Mouse (Mus musculus): ENCODE measurements around the gene Got1. TPM values are rescaled to one million over a fixed set of nuclear protein-coding genes. Genes with fewer than 3 reads are reported as not detected.

The Got1 gene
- polyA plus RNA-seq, 1 experiment, result 196 TPM

DNA sequence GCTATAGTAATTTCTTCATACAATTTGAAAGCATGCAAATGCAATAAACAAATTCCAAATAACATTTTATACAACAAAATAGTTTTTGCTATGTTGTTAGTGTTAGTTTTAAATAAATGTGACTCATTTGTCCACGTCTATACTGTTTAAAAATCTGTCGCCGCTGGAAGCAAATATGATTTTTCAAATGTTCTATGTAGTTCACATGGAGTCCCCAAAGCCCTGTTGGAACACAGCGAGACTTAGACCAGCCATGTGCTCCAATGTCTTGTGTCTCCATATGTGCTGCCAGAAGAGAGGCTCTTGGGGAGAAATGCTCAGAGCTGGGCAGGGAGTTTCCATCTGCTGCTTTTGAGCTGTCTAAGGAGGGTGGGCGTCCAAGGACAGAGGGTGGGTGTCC lies 23.7 kb upstream of the Got1 start:
- H3K4me2 ChIP-seq (ENCODE audit: low read depth), result no peak overlapping the region
- no peaks in the 10 kb centered on the region for H3K79me2 ChIP-seq (ENCODE audit: control insufficient read depth, insufficient read depth)
- H3K27me3 ChIP-seq (ENCODE audit: control insufficient read depth, insufficient read depth, insufficient read length), result peaks cover 6% of the 10 kb centered on the region
- H3K4me3 ChIP-seq, result no peak overlapping the region
- no peak for TF ChIP-seq SRF (IDR thresholded peaks at IDR 0.05; ENCODE audit: control insufficient read depth, insufficient read length, low read depth)
- TF ChIP-seq MYOD1 (IDR thresholded peaks at IDR 0.05; ENCODE audit: control insufficient read depth in 1 of 3, insufficient read length in 2 of 3, low read depth in 2 of 3), result no peak
- TF ChIP-seq E2F4 (IDR thresholded peaks at IDR 0.05; ENCODE audit: insufficient read depth), result no peak
- no peak for TF ChIP-seq MAX (IDR thresholded peaks at IDR 0.05; ENCODE audit: low read depth)
- no peak for TF ChIP-seq POLR2AphosphoS2 (IDR thresholded peaks at IDR 0.05; ENCODE audit: insufficient read length, low read depth)
- TF ChIP-seq CEBPB (IDR thresholded peaks at IDR 0.05; ENCODE audit: insufficient read depth, poor library complexity, severe bottlenecking), result no peak
- no peak for TF ChIP-seq REST (IDR thresholded peaks at IDR 0.05; ENCODE audit: insufficient read depth, insufficient read length)
- TF ChIP-seq MYOG (IDR thresholded peaks at IDR 0.05; ENCODE audit: control insufficient read depth in 1 of 3, insufficient read depth in 1 of 3, insufficient read length in 2 of 3, low read depth in 2 of 3), result no peak
- TF ChIP-seq POLR2A (IDR thresholded peaks at IDR 0.05; ENCODE audit: insufficient read length, low read depth), result no peak
- TF ChIP-seq TCF3 (IDR thresholded peaks at IDR 0.05; ENCODE audit: insufficient read length, low read depth), result no peak
- TF ChIP-seq USF1 (IDR thresholded peaks at IDR 0.05; ENCODE audit: low read depth), result no peak
- TF ChIP-seq TCF12 (IDR thresholded peaks at IDR 0.05; ENCODE audit: insufficient read depth, poor library complexity, severe bottlenecking), result no peak
- no peak overlapping the region for H3ac ChIP-seq (ENCODE audit: control insufficient read depth, insufficient read length)
- no peaks in the 10 kb centered on the region for H3K36me3 ChIP-seq (ENCODE audit: control insufficient read depth, insufficient read depth)

DNA sequence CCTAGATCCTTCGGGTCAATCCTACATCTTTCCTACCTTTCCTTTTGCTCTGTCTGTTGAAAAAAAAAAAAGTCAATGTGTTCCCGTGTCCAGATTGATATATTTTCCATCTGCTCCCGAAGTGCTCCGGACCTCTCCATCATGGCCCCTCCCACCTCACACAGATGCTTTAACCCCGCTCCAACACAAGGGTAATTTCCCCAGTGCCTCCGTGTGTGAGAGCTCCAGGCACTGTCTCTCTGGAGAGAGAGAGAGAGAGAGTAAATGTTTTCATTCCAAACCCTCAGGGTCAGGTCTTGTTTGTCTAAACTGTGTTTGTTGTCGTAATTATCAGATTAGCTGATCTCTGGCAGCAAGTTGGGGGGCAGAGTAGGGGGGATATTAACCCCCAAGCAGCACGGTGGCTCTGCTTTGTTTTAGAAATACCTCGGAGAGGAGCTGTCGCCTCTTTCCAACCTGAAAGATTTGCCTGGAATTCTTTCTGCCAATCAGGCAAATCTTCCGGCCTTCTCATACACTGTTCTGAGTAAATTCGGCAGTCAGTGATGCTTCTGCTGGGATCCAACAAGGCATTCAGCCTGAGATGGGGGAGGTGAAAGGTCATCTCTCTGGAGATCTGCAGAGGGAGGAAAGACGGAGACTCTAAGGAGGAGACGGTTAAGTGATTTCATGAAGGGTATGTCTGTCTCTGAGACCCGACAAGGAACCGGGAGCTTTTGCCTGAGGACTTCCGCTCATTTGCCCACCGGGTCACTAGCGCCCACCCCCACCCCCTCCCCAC lies 22.1 kb upstream of the Got1 start:
- no peak overlapping the region for H3ac ChIP-seq (ENCODE audit: control insufficient read depth, insufficient read length)
- H3K4me3 ChIP-seq, result no peak overlapping the region
- H3K27me3 ChIP-seq (ENCODE audit: control insufficient read depth, insufficient read depth, insufficient read length), result peaks cover 11% of the 10 kb centered on the region
- no peaks in the 10 kb centered on the region for H3K36me3 ChIP-seq (ENCODE audit: control insufficient read depth, insufficient read depth)
- TF ChIP-seq REST (IDR thresholded peaks at IDR 0.05; ENCODE audit: insufficient read depth, insufficient read length), result no peak
- no peak overlapping the region for H3K4me2 ChIP-seq (ENCODE audit: low read depth)
- H3K79me2 ChIP-seq (ENCODE audit: control insufficient read depth, insufficient read depth), result no peaks in the 10 kb centered on the region

GRCm38 (mm10) chr19:43535372-43535771 lies 11.0 kb upstream of the Got1 start:
- Histone ChIP-seq H3ac (ENCODE audit: control insufficient read depth, insufficient read length) (no peak overlapping the region), H3K36me3 (ENCODE audit: control insufficient read depth, insufficient read depth) (no peaks in the 10 kb centered on the region), H3K27me3 (ENCODE audit: control insufficient read depth, insufficient read depth, insufficient read length) (no peaks in the 10 kb centered on the region), H3K4me3 (no peak overlapping the region), H3K79me2 (ENCODE audit: control insufficient read depth, insufficient read depth) (no peaks in the 10 kb centered on the region), H3K4me2 (ENCODE audit: low read depth) (no peak overlapping the region)
- no peak for TF ChIP-seq MYOD1 (IDR thresholded peaks at IDR 0.05; ENCODE audit: control insufficient read depth in 1 of 3, insufficient read length in 2 of 3, low read depth in 2 of 3)
- TF ChIP-seq POLR2AphosphoS2 (IDR thresholded peaks at IDR 0.05; ENCODE audit: insufficient read length, low read depth), result no peak
- no peak for TF ChIP-seq POLR2A (IDR thresholded peaks at IDR 0.05; ENCODE audit: insufficient read length, low read depth)
- no peak for TF ChIP-seq USF1 (IDR thresholded peaks at IDR 0.05; ENCODE audit: low read depth)
- TF ChIP-seq TCF12 (IDR thresholded peaks at IDR 0.05; ENCODE audit: insufficient read depth, poor library complexity, severe bottlenecking), result no peak
- no peak for TF ChIP-seq CEBPB (IDR thresholded peaks at IDR 0.05; ENCODE audit: insufficient read depth, poor library complexity, severe bottlenecking)
- TF ChIP-seq MAX (IDR thresholded peaks at IDR 0.05; ENCODE audit: low read depth), result no peak
- no peak for TF ChIP-seq REST (IDR thresholded peaks at IDR 0.05; ENCODE audit: insufficient read depth, insufficient read length)
- no peak for TF ChIP-seq MYOG (IDR thresholded peaks at IDR 0.05; ENCODE audit: control insufficient read depth in 1 of 3, insufficient read depth in 1 of 3, insufficient read length in 2 of 3, low read depth in 2 of 3)
- TF ChIP-seq TCF3 (IDR thresholded peaks at IDR 0.05; ENCODE audit: insufficient read length, low read depth), result no peak
- no peak for TF ChIP-seq SRF (IDR thresholded peaks at IDR 0.05; ENCODE audit: control insufficient read depth, insufficient read length, low read depth)
- TF ChIP-seq E2F4 (IDR thresholded peaks at IDR 0.05; ENCODE audit: insufficient read depth), result no peak

DNA sequence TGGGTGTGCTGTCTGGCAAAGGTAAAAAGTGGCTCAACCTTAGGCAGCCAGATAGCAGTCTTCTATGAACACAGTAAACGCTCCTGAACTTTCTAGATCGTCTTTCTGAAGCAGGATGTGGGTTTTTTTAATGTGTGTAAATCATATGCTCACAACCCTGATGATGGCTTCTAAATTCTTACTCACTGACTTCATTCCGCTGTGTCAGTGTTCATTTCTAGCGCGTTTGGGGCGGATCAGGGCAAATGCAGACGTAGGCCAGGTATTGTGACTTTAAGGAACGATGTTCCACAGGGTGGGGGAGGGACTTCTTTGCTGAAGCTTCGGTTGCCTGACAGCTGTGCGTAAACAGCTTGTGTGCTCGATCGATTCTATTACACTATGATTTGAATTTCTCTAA lies 6.5 kb upstream of the Got1 start:
- Histone ChIP-seq H3K27me3 (ENCODE audit: control insufficient read depth, insufficient read depth, insufficient read length) (no peaks in the 10 kb centered on the region), H3K36me3 (ENCODE audit: control insufficient read depth, insufficient read depth) (no peaks in the 10 kb centered on the region), H3ac (ENCODE audit: control insufficient read depth, insufficient read length) (no peak overlapping the region), H3K4me3 (no peak overlapping the region), H3K79me2 (ENCODE audit: control insufficient read depth, insufficient read depth) (no peaks in the 10 kb centered on the region), H3K4me2 (ENCODE audit: low read depth) (peak overlapping the region; percentile 75)
- TF ChIP-seq MAX (IDR thresholded peaks at IDR 0.05; ENCODE audit: low read depth) (no peak), E2F4 (IDR thresholded peaks at IDR 0.05; ENCODE audit: insufficient read depth) (no peak), MYOD1 (IDR thresholded peaks at IDR 0.05; ENCODE audit: control insufficient read depth in 1 of 3, insufficient read length in 2 of 3, low read depth in 2 of 3) (no peak), MYOG (IDR thresholded peaks at IDR 0.05; ENCODE audit: control insufficient read depth in 1 of 3, insufficient read depth in 1 of 3, insufficient read length in 2 of 3, low read depth in 2 of 3) (no peak), USF1 (IDR thresholded peaks at IDR 0.05; ENCODE audit: low read depth) (no peak), SRF (IDR thresholded peaks at IDR 0.05; ENCODE audit: control insufficient read depth, insufficient read length, low read depth) (no peak), TCF3 (IDR thresholded peaks at IDR 0.05; ENCODE audit: insufficient read length, low read depth) (no peak), REST (IDR thresholded peaks at IDR 0.05; ENCODE audit: insufficient read depth, insufficient read length) (no peak)

DNA sequence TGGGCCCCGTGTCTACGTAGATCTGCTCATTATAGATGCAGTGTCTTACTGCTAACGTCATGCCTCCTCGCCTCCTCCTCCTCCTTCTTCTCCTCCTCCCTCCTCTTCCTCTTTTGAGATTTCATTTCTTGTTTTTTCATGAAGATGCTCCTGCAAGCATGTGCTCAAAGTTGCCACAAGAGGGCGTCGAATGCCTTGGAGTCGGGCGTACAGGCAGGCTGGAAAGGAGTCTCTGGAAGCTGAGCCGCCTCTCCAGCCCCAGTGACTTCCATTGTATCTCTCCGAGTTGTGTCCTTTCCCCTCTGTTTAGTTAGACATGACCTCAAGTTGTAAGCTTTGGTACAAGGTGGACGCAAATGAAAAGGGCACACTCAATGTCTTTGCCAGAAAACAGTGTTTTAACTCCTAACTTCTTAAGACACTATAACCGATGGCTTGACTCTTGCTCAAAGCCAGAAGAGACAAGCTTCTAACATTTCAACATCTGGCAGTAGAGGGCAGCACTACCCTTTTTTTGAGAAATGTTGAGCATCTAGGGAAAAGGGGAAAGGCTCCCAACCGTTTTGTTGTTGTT lies 5.9 kb upstream of the Got1 start:
- peak overlapping the region; percentile 75 for H3K4me2 ChIP-seq (ENCODE audit: low read depth)
- no peak for TF ChIP-seq POLR2AphosphoS2 (IDR thresholded peaks at IDR 0.05; ENCODE audit: insufficient read length, low read depth)
- no peaks in the 10 kb centered on the region for H3K27me3 ChIP-seq (ENCODE audit: control insufficient read depth, insufficient read depth, insufficient read length)
- H3ac ChIP-seq (ENCODE audit: control insufficient read depth, insufficient read length), result no peak overlapping the region
- H3K36me3 ChIP-seq (ENCODE audit: control insufficient read depth, insufficient read depth), result no peaks in the 10 kb centered on the region
- H3K4me3 ChIP-seq, result no peak overlapping the region
- H3K79me2 ChIP-seq (ENCODE audit: control insufficient read depth, insufficient read depth), result no peaks in the 10 kb centered on the region
